Mouse (Mus musculus) spleen, postnatal 14 days (tissue): ENCODE results near the gene Slco1a6.
"Not testable (repeated sequence)": the region's sequence is repeated elsewhere in the genome, so short reads cannot be mapped to it uniquely, and the experiment has no call there.

Experiments used
- DNase-seq, 2 experiments: peaks; one replicate each; pipeline ENCODE4 v3.0.0; 2021 to 2022; ENCODE audit warnings: low spot score in 2 of 2

Slco1a6 gene

GRCm38 (mm10) chr6:142208421-142208820 is at the start of gene Slco1a6:
TSS of gene Slco1a6 (minus strand) at chr6:142208521.
- no peak for DNase-seq

DNA sequence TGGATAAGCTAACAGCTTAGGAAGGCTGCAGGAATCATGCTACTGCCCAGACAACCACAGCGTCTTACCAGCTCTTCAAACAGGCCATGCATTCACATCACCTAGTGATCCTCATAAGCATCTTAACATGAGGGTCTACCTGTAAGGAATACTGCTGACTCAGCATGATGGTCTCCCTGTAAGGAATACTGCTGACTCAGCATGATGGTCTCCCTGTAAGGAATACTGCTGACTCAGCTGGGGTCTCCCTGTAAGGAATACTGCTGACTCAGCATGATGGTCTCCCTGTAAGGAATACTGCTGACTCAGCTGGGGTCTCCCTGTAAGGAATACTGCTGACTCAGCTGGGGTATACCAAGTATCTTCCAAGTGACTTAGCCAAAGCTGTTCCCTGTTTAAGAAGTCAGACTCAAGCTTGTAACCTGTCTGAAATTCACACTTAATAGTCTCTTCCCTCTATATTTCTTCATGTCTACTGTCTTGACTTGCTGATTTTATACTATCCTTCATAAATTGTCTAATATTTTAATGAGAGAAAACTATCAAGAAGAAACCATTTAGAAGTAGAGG is 42.5 kb upstream of the Slco1a6 start:
- DNase-seq: not testable (repeated sequence)

DNA sequence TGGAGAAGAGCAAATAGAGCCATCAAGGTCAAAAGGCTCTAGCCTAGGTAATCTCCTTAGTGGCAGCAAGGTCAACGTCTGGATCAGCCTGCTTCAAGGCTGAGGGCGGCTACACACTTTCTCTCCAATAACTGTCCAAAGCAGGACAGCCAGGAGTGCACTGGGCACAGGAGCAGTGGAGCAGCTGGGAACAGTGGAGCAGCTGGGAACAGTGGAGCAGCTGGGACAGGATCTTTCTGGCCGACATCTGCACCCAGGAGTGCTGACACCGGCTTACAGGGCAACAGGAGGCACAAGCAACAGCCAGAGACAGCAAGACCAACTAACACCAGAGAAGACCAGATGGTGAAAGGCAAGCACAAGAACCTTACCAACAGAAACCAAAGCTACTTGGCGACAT is 36.7 kb upstream of the Slco1a6 start:
- no peak for DNase-seq

DNA sequence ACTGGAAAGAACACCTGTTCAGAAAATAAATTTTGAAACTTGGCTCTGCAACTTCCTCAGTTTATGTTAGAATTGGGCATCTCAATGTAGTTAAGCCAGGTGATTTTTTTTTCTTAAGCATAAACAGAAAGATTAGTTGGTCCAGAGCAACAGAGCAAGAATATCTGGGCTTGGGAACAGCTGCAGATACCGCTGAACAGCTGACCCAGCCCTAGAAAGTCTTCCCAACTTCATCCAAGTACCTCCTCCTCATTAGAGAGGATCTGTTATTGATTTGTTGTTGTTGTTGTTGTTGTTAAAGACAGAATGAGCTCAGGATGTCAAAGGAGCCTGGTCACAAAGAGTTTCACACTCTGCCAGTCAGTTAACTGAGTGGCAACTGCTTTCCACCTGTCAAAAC is 31.1 kb upstream of the Slco1a6 start:
- no peak for DNase-seq

GRCm38 (mm10) chr6:142220138-142220537 is 11.8 kb upstream of the Slco1a6 start:
- no peak for DNase-seq

- no peak for DNase-seq
Measured at GRCm38 (mm10) chr6:142211821-142212220, 3.5 kb upstream of the Slco1a6 start.

- DNase-seq: no peak
Measured at GRCm38 (mm10) chr6:142209749-142210148, 1.4 kb upstream of the Slco1a6 start.

DNA sequence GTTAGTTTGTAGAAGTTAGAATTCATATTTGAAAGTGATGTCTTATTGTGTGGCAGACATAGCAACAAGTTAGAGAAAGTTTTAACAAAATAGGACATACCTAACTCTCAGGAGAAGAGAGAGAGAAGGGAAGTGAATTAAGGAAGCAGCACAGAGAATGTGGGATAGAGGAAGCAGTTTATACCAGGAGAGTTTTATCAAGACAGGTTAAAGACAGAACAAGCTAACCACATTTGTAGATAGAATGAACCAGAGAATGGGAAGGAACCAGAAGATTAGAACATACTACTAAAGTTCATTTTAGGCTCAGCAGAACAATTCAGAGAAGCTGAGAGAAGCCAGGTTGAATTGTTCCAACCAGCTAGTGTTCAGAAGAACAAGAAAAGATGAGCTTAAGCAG is 7.8 kb downstream of the Slco1a6 start:
- DNase-seq: no peak

GRCm38 (mm10) chr6:142194245-142194644 is 14.1 kb downstream of the Slco1a6 start:
- no peak for DNase-seq

GRCm38 (mm10) chr6:142191962-142192361 is 16.4 kb downstream of the Slco1a6 start:
- no peak for DNase-seq

DNA sequence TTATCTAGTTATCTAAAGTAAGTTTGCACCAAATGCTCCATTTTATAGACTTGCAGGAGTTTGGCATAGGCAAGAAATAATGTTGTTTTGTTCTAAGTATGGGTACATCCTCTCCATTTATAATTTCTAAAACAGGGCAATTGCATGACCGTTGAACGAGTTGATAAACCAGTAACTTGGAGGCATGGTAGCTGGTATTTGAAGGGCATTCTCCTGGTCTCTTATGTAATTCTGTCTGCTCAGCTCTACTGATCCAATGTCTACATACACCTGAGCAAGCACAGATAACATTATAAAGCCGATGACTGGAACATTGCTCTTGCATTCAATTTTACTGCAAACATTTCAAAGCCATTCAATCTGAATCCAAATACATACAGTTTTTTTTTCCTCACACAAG is 20.9 kb downstream of the Slco1a6 start:
- no peak for DNase-seq

DNA sequence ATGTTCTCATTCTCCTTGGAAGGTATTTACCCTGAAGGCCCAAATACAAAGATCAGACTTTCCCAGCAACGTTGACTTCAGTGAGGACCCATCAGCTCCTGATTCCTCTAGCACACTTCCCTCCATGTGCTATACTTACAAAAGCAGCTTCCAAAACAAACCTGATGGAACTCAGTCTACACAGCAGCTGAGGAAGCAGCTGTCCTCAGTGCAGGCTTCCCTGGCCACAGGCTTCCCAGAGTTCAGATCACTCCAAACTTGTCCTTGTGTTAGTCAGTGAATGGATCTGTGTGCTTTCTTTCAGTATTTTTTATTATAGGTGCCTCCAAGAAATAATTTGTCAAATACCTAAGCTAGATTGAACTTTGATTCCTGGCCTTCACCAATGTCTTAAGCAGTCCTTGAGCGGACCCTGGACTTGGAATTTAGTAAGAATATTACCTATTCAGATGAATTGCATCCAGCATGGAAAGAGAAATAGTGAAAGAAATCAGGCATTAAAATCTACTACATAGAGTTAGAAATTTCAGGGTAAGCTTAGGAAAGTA is 22.4 kb downstream of the Slco1a6 start:
- no peak for DNase-seq

GRCm38 (mm10) chr6:142163406-142163805 is 44.9 kb downstream of the Slco1a6 start:
- no peak for DNase-seq

- no peak for DNase-seq
Measured at GRCm38 (mm10) chr6:142161171-142161570, 47.1 kb downstream of the Slco1a6 start.

DNA sequence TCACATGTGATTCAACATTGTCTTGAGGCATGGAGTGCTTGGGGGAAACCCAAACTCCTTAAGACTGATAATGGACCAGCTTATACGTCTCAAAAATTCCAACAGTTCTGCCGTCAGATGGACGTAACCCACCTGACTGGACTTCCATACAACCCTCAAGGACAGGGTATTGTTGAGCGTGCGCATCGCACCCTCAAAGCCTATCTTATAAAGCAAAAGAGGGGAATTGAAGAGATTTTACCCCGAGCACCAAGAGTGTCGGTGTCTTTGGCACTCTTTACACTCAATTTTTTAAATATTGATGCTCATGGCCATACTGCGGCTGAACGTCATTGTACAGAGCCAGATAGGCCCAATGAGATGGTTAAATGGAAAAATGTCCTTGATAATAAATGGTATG is 54.2 kb downstream of the Slco1a6 start:
- DNase-seq: not testable (repeated sequence)

- DNase-seq: no peak
Measured at GRCm38 (mm10) chr6:142148371-142148770, 60.0 kb downstream of the Slco1a6 start.

- no peak for DNase-seq
Measured at GRCm38 (mm10) chr6:142111667-142112305, 96.5 kb downstream of the Slco1a6 start.

DNA sequence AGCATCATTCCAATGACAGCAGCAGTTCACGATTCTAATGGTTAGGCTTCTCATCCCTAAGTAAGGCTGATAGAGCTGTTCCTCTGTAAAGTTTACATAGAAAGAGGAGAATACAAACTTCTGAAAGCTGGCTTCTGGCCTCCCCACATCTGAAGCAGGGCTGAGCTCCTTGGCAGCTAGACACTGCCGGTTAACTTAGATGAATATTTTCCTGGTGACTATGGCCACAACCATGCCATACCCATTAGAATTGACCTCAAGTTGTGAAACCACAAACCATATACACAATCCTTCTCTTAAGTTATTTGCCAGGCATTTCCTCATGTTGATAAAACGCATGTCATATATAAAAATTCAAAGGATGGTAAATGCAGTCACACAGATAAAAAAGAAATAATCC is 117.2 kb downstream of the Slco1a6 start:
- no peak for DNase-seq

DNA sequence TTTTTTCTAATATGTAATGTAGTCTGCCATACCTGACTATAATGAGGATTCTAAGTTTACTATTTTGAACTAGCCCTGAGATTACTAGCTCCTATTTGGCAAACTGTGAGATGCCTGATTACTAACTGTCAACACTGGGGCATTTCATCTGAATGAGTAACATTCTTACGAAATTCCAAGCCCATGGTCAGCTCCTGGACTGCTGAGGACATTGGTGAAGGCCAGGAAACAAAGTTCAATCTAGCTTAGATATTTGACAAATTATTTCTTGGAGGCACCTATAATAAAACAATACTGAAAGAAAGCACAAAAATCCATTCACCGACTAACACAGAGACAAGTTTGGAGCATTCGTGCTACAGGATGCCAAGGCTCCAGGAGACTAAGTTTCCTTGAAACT is 150.0 kb downstream of the Slco1a6 start:
- not testable (repeated sequence) for DNase-seq

- no peak for DNase-seq
Measured at GRCm38 (mm10) chr6:142047689-142048088, 160.6 kb downstream of the Slco1a6 start.

DNA sequence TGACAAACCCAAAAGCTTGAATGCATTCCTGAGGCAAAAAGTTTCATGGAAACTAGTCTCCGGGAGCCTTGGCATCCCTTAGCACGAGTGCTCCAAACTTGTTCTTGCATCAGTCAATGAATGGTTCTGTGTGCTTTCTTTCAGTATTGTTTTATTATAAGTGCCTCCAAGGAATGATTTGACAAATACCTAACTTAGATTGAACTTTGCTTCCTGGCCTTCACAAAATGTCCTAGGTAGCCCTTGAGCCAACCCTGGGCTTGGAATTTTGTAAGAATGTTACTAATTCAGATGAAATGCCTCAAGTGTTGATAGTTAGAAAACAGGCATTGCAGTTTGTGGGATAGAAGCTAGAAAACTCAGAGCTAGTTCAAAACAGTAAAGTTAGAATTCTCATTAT is 162.6 kb downstream of the Slco1a6 start:
- no peak for DNase-seq

- DNase-seq: no peak
Measured at GRCm38 (mm10) chr6:142041896-142042295, 166.4 kb downstream of the Slco1a6 start.
